Mouse (Mus musculus): ENCODE results near the gene Arrdc2. TPM values are rescaled to one million over a fixed set of nuclear protein-coding genes. Genes with fewer than 3 reads are reported as not detected.

Arrdc2 gene
- polyA plus RNA-seq, 1 experiment from 2014 or later: 2.4 TPM

Small RNAs within 50 kb of the gene (microRNA-seq; reads per million reads assigned to microRNA genes)
- not detected for gene Mir7240

Other genes starting within 250 kb of the Arrdc2 start
- 135 and 145 TPM in 2 replicates for gene Isyna1, start 245.3 kb downstream of the Arrdc2 start, polyA plus RNA-seq (2015; fragmentation: Nextera tagmentation; extraction: Ambion mirVana)
- gene Ssbp4, start 230.8 kb downstream of the Arrdc2 start, polyA plus RNA-seq (2015; fragmentation: Nextera tagmentation; extraction: Ambion mirVana): 63.3 and 70.9 TPM in 2 replicates
- 1.5 and 2.7 TPM in 2 replicates for gene Lrrc25, start 223.6 kb downstream of the Arrdc2 start, polyA plus RNA-seq (2015; fragmentation: Nextera tagmentation; extraction: Ambion mirVana)
- gene Gdf15, start 207.3 kb downstream of the Arrdc2 start, polyA plus RNA-seq (2015; fragmentation: Nextera tagmentation; extraction: Ambion mirVana): 0.86 and 1.2 TPM in 2 replicates
- 33.7 and 37.3 TPM in 2 replicates for gene Pgpep1, start 179.3 kb downstream of the Arrdc2 start, polyA plus RNA-seq (2015; fragmentation: Nextera tagmentation; extraction: Ambion mirVana)
- gene Lsm4, start 166.5 kb downstream of the Arrdc2 start, polyA plus RNA-seq (2015; fragmentation: Nextera tagmentation; extraction: Ambion mirVana): 269 and 297 TPM in 2 replicates
- 68.6 and 76.9 TPM in 2 replicates for gene Jund, start 140.8 kb downstream of the Arrdc2 start, polyA plus RNA-seq (2015; fragmentation: Nextera tagmentation; extraction: Ambion mirVana)
- not detected in 2 replicates for gene Iqcn, start 136.3 kb downstream of the Arrdc2 start, polyA plus RNA-seq (2015; fragmentation: Nextera tagmentation; extraction: Ambion mirVana)
- gene Gm3336, start 121.2 kb downstream of the Arrdc2 start, polyA plus RNA-seq (2015; fragmentation: Nextera tagmentation; extraction: Ambion mirVana): not detected in 2 replicates
- gene Pde4c, start 116.0 kb downstream of the Arrdc2 start, polyA plus RNA-seq (2015; fragmentation: Nextera tagmentation; extraction: Ambion mirVana): 0.14 TPM in 1 of 2 replicates, not detected in the other
- 17.4 and 23.2 TPM in 2 replicates for gene Rab3a, start 85.0 kb downstream of the Arrdc2 start, polyA plus RNA-seq (2015; fragmentation: Nextera tagmentation; extraction: Ambion mirVana)
- 41.6 and 48.4 TPM in 2 replicates for gene Mpv17l2, start 78.8 kb downstream of the Arrdc2 start, polyA plus RNA-seq (2015; fragmentation: Nextera tagmentation; extraction: Ambion mirVana)
- 34.9 and 36.5 TPM in 2 replicates for gene Pik3r2, start 63.0 kb downstream of the Arrdc2 start, polyA plus RNA-seq (2015; fragmentation: Nextera tagmentation; extraction: Ambion mirVana)
- gene Mast3, start 34.7 kb downstream of the Arrdc2 start, polyA plus RNA-seq (2015; fragmentation: Nextera tagmentation; extraction: Ambion mirVana): 5.6 and 6.7 TPM in 2 replicates
- gene Il12rb1, start 31.3 kb downstream of the Arrdc2 start, polyA plus RNA-seq (2015; fragmentation: Nextera tagmentation; extraction: Ambion mirVana): not detected in 2 replicates
- gene Kcnn1, start 23.5 kb upstream of the Arrdc2 start, polyA plus RNA-seq (2015; fragmentation: Nextera tagmentation; extraction: Ambion mirVana): 1.5 TPM in 2 replicates
- 88.5 and 89.0 TPM in 2 replicates for gene Ccdc124, start 34.2 kb upstream of the Arrdc2 start, polyA plus RNA-seq (2015; fragmentation: Nextera tagmentation; extraction: Ambion mirVana)
- gene Slc5a5, start 53.0 kb upstream of the Arrdc2 start, polyA plus RNA-seq (2015; fragmentation: Nextera tagmentation; extraction: Ambion mirVana): 0.06 and 0.09 TPM in 2 replicates
- gene Rpl18a, start 57.7 kb upstream of the Arrdc2 start, polyA plus RNA-seq (2015; fragmentation: Nextera tagmentation; extraction: Ambion mirVana): 3,040 and 3,097 TPM in 2 replicates
- gene Map1s, start 66.2 kb upstream of the Arrdc2 start, polyA plus RNA-seq (2015; fragmentation: Nextera tagmentation; extraction: Ambion mirVana): 32.5 and 35.0 TPM in 2 replicates

Data from heart, embryonic 13.5 days (tissue).